ENCODE assay signal across 18 mouse cellular contexts in genomic region chr3:130880482-130880881, GRCm38 (mm10).
DNase-seq lines count a peak whose midpoint lies in the region; ATAC-seq and TF ChIP-seq lines count a peak whose summit lies in the region.
"Had no signal": no experiment of that assay in that cellular context is flagged by ENCODE, and none has a peak within 500 bp of the region (broad histone marks: within the 10 kb centered on the region; RNA-seq: fewer than 3 reads in every experiment).

No protein-coding gene starts in this region.

- intact Hi-C loops in left cerebral cortex, adult 2 months (cut with DNase I), result no loop called here
- intact Hi-C loops in left cerebral cortex, postnatal 4 days (cut with DNase I), result no loop called here

- no peaks in the 10 kb centered on the region for H3K27me3 ChIP-seq in forebrain, postnatal 0 days (ENCODE audit: insufficient read depth, low read length)
- H3K27me3 ChIP-seq in forebrain, embryonic 11.5 days (ENCODE audit: control insufficient read depth, insufficient read depth, low read length), result no peaks in the 10 kb centered on the region
- H3K27me3 ChIP-seq: limb, embryonic 12.5 days had no signal

- no peak overlapping the region for H3K27ac ChIP-seq in forebrain, postnatal 0 days (ENCODE audit: low read depth, low read length)
- H3K27ac ChIP-seq in forebrain, embryonic 11.5 days (ENCODE audit: low read depth, low read length), result no peak overlapping the region
- no peak overlapping the region for H3K27ac ChIP-seq in left cerebral cortex, adult 2 months
- H3K27ac ChIP-seq: hindbrain, embryonic 10.5 days; limb, embryonic 12.5 days had no signal

- no peak overlapping the region for H3K4me2 ChIP-seq in forebrain, postnatal 0 days (ENCODE audit: low read depth)
- no peak overlapping the region for H3K4me2 ChIP-seq in forebrain, embryonic 11.5 days (ENCODE audit: low read depth, low read length, severe bottlenecking)
- H3K4me2 ChIP-seq: limb, embryonic 12.5 days had no signal

- no peak for ATAC-seq in forebrain, postnatal 0 days
- no peak; the same call in 1 of the 2 replicates for ATAC-seq in forebrain, embryonic 11.5 days (replicated peaks; ENCODE audit: low FRiP score)

- H3K36me3 ChIP-seq in forebrain, postnatal 0 days (ENCODE audit: insufficient read depth), result no peaks in the 10 kb centered on the region
- H3K36me3 ChIP-seq in forebrain, embryonic 11.5 days (ENCODE audit: control insufficient read depth, insufficient read depth, low read length), result no peaks in the 10 kb centered on the region
- H3K36me3 ChIP-seq: G1E; hindbrain, embryonic 10.5 days; limb, embryonic 12.5 days had no signal

- H3K4me3 ChIP-seq in forebrain, postnatal 0 days (ENCODE audit: low read depth, low read length), result no peak overlapping the region
- H3K4me3 ChIP-seq in forebrain, embryonic 11.5 days (ENCODE audit: low read depth, low read length), result no peak overlapping the region
- no peak overlapping the region for H3K4me3 ChIP-seq in left cerebral cortex, adult 2 months
- H3K4me3 ChIP-seq: hindbrain, embryonic 10.5 days; limb, embryonic 12.5 days; myocyte had no signal

- H3K9me3 ChIP-seq in forebrain, postnatal 0 days (ENCODE audit: low read length), result no peaks in the 10 kb centered on the region
- no peaks in the 10 kb centered on the region for H3K9me3 ChIP-seq in forebrain, embryonic 11.5 days (ENCODE audit: control insufficient read depth, low read length)
- H3K9me3 ChIP-seq: hindbrain, embryonic 10.5 days; limb, embryonic 12.5 days had no signal

- WGBS in forebrain, postnatal 0 days, result 33% methylated on average over 6 of the region's 6 CpGs
- 63% methylated on average over 6 of the region's 6 CpGs for WGBS in forebrain, embryonic 11.5 days

- H3K4me1 ChIP-seq in forebrain, postnatal 0 days (ENCODE audit: insufficient read depth), result no peaks in the 10 kb centered on the region
- H3K4me1 ChIP-seq in forebrain, embryonic 11.5 days (replicated peaks; ENCODE audit: control insufficient read depth, insufficient read depth, low read length), result no peaks in the 10 kb centered on the region

- DNase-seq in forebrain, postnatal 0 days, result no peak
- DNase-seq in forebrain, embryonic 11.5 days (ENCODE audit: low spot score), result no peak
- no peak for DNase-seq in left cerebral cortex, adult 2 months (ENCODE audit: extremely low spot score in 1 of 2, low spot score in 2 of 2)
- no peak for DNase-seq in left cerebral cortex, postnatal 4 days
- peak; percentile 48 for DNase-seq in thymus, postnatal 14 days
- no peak for DNase-seq in thymus, adult 18-20 months
- peak; percentile 62 for DNase-seq in thymus, postnatal 4 days
- DNase-seq in right cerebral cortex, postnatal 10 days (ENCODE audit: low spot score in 2 of 2), result no peak
- DNase-seq: adrenal gland, postnatal 14 days; cerebellum, postnatal 10 days; kidney, postnatal 36 days; layer of hippocampus, postnatal 36 days; lung, adult 18-20 months; right cerebral cortex, adult 18-20 months had no signal

- no peak overlapping the region for H3K9ac ChIP-seq in forebrain, postnatal 0 days
- H3K9ac ChIP-seq in forebrain, embryonic 11.5 days (ENCODE audit: low read length), result no peak overlapping the region
- H3K9ac ChIP-seq: limb, embryonic 12.5 days had no signal

- peak; percentile 26; the same call in 1 of the 2 replicates for TF ChIP-seq CTCF in forebrain, postnatal 0 days (IDR thresholded peaks at IDR 0.05; ENCODE audit: low read depth)
- peak; percentile 46 for TF ChIP-seq CTCF in left cerebral cortex, adult 2 months (IDR thresholded peaks at IDR 0.05)

Comparison
In these comparisons a context has a peak if more than half of its experiments do, and no peak if none do; other contexts are left out.
1. DNase-seq: peak in thymus, postnatal 14 days (single experiment) and thymus, postnatal 4 days (single experiment); none in forebrain, postnatal 0 days (single experiment), forebrain, embryonic 11.5 days (single experiment), left cerebral cortex, adult 2 months (0 of 2), left cerebral cortex, postnatal 4 days (single experiment), thymus, adult 18-20 months (0 of 2) and right cerebral cortex, postnatal 10 days (0 of 2).